Mouse (Mus musculus) hindbrain, embryonic 16.5 days (tissue): ENCODE data around the gene Pwp1. TPM values are rescaled to one million over a fixed set of nuclear protein-coding genes. Genes with fewer than 3 reads are reported as not detected.

Source experiments
- polyA plus RNA-seq: library from polyadenylated mRNA; unstranded; fragments of >200 nt; fragmentation: Nextera tagmentation; extraction: Ambion mirVana; gene quantifications from 2 replicates; pipeline ENCODE4 v1.2.1, GENCODE M21; 2015

Pwp1 gene
- polyA plus RNA-seq, 1 experiment from 2014 or later, result 63.7 TPM

Other genes starting within 250 kb of the Pwp1 start
- gene Prdm4, start 87.6 kb downstream of the Pwp1 start, polyA plus RNA-seq, result 18.4 and 21.6 TPM in 2 replicates
- 0.21 and 0.42 TPM in 2 replicates for gene Ascl4, start 98.2 kb downstream of the Pwp1 start, polyA plus RNA-seq
- 171 and 176 TPM in 2 replicates for gene Rtcb, start 128.3 kb downstream of the Pwp1 start, polyA plus RNA-seq
- gene Bpifc, start 182.4 kb downstream of the Pwp1 start, polyA plus RNA-seq, result 0.05 TPM in 1 of 2 replicates, not detected in the other
- 21.8 and 24.9 TPM in 2 replicates for gene Fbxo7, start 192.5 kb downstream of the Pwp1 start, polyA plus RNA-seq